Mouse (Mus musculus): Measurements from ENCODE around the gene Dcaf15. TPM values are rescaled to one million over a fixed set of nuclear protein-coding genes. Genes with fewer than 3 reads are reported as not detected.

The Dcaf15 gene
- polyA plus RNA-seq (2012; ENCODE audit: insufficient read depth, low replicate concordance): 28.7 and 79.3 TPM in 2 replicates

DNA sequence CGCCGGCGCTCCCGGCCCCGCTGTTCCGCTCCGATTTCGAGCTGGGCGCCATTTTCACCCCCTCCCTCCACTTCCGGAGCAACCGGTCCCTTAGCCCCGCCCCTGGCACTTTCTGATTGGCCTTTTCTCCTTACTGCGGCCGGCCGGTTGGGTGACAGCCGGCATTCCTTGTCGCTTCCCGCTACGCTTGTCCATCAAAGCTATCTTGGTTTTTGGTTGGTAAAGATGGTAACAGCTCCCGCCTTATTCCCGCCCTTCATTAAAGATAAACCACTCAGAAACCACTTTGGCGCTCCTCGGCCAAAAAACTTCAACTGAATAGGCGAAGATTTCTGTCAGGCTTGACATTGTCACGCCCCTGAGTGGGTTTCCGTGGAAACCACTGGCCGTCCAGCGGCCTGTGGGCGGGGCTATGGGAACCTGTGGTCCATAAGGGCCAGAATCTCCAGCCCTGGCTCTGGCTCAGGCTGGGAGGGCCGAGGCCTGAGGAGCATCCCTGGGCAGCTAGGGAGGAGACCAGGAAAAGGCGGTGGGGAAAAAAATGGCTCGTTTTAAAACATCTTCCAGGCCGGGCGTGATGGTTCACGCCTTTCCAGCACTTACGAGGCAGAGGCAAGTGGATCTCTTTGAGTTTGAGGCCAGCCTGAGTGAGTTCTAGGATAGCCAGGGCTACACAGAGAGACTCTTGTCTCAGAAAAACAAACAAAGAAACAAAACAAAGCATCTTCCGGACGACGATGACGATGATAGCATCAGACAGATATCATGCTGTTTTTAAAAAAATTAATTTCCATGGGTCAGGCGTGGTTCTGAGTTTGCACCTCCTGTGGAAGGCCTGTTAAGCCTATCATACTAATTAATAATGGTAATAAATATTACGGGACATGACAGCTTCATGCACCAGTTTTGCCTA is at the start of gene Dcaf15:
Gene Dcaf15 (minus strand): TSS at position 72 of the 913 bp plus-strand sequence.
- Histone ChIP-seq H3K4me3 (replicated peaks) (peak within 1 kb of the TSS; percentile 96), H3K36me3 (replicated peaks; ENCODE audit: low read length) (peaks cover 29% of the 10 kb centered on the region), H3K27me3 (replicated peaks) (no peaks in the 10 kb centered on the region), H3K4me1 (peaks cover 47% of the 10 kb centered on the region), H3K9me3 (peaks cover 3% of the 10 kb centered on the region; the same call in 1 of the 2 replicates)
- no peak for TF ChIP-seq FLI1 (IDR thresholded peaks at IDR 0.05; ENCODE audit: low read length)
- TF ChIP-seq GATA1 (IDR thresholded peaks at IDR 0.05; ENCODE audit: borderline replicate concordance, low read length): no peak

DNA sequence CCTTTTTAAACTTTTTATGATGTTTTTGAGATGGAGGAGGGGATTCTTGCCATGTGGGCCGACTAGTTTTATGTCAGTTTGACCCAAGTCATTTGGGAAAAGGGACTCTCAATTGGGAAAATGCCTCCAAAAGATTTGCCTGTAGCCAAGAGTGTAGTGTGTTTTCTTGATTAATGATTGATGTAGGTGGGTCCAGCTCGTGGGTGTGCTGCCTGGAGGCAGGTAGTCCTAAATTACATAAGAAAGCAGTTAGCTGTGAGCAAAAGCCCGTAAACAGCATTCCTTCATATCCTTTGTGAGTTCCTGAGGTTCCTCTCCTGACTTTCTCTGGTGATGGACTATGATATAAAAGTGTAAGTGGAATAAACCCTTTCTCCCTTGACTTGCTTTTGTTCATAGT is 44.6 kb upstream of the Dcaf15 start:
- Histone ChIP-seq H3K27me3 (replicated peaks) (no peaks in the 10 kb centered on the region), H3K4me1 (peaks cover 58% of the 10 kb centered on the region), H3K4me3 (replicated peaks) (no peak overlapping the region), H3K9me3 (no peaks in the 10 kb centered on the region), H3K36me3 (replicated peaks; ENCODE audit: low read length) (peaks cover 21% of the 10 kb centered on the region)
- TF ChIP-seq FLI1 (IDR thresholded peaks at IDR 0.05; ENCODE audit: low read length) (no peak), GATA1 (IDR thresholded peaks at IDR 0.05; ENCODE audit: borderline replicate concordance, low read length) (no peak)

GRCm38 (mm10) chr8:84148531-84148850 is 43.9 kb upstream of the Dcaf15 start:
- no peaks in the 10 kb centered on the region for H3K9me3 ChIP-seq
- H3K36me3 ChIP-seq (replicated peaks; ENCODE audit: low read length): peaks cover 28% of the 10 kb centered on the region
- H3K4me1 ChIP-seq: peaks cover 58% of the 10 kb centered on the region
- TF ChIP-seq FLI1 (IDR thresholded peaks at IDR 0.05; ENCODE audit: low read length) (no peak), GATA1 (IDR thresholded peaks at IDR 0.05; ENCODE audit: borderline replicate concordance, low read length) (no peak)
- no peaks in the 10 kb centered on the region for H3K27me3 ChIP-seq (replicated peaks)
- H3K4me3 ChIP-seq (replicated peaks): peak overlapping the region; percentile 82

DNA sequence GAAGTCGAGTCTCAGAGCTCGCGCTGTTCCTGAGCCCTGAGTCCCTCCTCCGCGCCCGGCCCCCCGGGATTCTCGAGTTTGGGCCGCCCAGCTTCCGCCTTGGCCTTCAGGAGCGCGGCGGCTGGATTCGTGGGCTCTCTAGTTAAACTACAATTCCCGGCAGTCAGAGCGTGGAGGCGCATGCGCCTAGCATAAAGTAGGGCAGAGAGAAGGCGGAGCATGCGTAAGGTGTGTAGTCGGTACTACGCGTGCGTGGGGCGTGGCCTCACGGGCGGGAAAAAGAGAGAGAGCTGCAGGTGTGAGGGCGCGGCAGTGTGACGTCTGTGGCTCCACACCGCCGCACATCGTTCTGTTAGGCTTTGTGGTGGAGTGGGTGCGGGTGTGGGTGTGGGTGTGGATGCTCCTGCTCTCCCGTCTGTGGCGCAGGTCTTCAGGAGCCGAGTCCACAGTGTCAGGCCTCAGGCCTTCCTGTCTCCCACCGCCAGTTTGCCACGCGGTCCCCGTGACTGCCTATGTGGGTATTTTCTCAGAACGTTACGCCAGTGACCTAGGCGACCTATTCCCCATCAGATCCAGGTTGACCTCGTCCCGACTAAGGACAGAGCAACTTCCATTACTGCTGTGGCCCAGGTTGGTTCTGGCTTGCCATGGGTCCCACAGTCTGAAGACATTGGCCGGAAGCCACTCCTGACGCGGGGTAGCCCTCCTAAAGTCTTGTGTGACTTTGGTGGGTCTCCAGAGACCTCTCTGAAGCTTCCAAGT is 43.4 kb upstream of the Dcaf15 start, which contains the start of the genes Cc2d1a and 4930432K21Rik:
Gene Cc2d1a (minus strand): TSS at position 168 of the 762 bp plus-strand sequence.
Gene 4930432K21Rik (plus strand): TSS at position 257 of the 762 bp plus-strand sequence.
- Histone ChIP-seq H3K9me3 (no peaks in the 10 kb centered on the region), H3K36me3 (replicated peaks; ENCODE audit: low read length) (peaks cover 33% of the 10 kb centered on the region), H3K27me3 (replicated peaks) (no peaks in the 10 kb centered on the region), H3K4me1 (peaks cover 56% of the 10 kb centered on the region), H3K4me3 (replicated peaks) (peak within 1 kb of the TSS; percentile 94)
- TF ChIP-seq FLI1 (IDR thresholded peaks at IDR 0.05; ENCODE audit: low read length) (no peak), GATA1 (IDR thresholded peaks at IDR 0.05; ENCODE audit: borderline replicate concordance, low read length) (no peak)

DNA sequence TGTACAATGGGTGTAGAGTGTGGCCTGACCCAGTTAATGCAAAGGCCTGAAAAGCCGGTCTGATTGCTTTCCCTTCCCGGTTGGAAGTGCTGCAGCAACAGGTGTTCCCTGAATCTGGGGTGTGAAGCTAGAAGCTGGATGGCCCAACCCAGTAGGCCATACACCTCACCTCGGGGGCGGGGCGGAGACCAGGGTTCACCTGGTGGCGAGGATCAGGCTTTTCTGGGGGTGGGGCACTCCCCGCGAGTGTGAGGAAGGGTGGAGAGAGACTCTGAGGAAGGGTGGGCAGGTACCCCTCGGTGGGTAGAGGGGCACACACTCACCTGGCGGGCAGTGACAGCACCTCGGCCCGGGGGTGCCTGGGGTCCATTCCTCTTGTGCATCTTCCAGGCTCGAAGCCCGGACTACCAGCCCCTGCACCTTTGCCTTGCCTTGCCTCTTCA is 42.8 kb upstream of the Dcaf15 start:
- H3K27me3 ChIP-seq (replicated peaks): no peaks in the 10 kb centered on the region
- H3K36me3 ChIP-seq (replicated peaks; ENCODE audit: low read length): peaks cover 39% of the 10 kb centered on the region
- H3K4me3 ChIP-seq (replicated peaks): peak overlapping the region; percentile 94
- H3K4me1 ChIP-seq: peaks cover 53% of the 10 kb centered on the region
- TF ChIP-seq GATA1 (IDR thresholded peaks at IDR 0.05; ENCODE audit: borderline replicate concordance, low read length) (no peak), FLI1 (IDR thresholded peaks at IDR 0.05; ENCODE audit: low read length) (no peak)
- no peaks in the 10 kb centered on the region for H3K9me3 ChIP-seq

DNA sequence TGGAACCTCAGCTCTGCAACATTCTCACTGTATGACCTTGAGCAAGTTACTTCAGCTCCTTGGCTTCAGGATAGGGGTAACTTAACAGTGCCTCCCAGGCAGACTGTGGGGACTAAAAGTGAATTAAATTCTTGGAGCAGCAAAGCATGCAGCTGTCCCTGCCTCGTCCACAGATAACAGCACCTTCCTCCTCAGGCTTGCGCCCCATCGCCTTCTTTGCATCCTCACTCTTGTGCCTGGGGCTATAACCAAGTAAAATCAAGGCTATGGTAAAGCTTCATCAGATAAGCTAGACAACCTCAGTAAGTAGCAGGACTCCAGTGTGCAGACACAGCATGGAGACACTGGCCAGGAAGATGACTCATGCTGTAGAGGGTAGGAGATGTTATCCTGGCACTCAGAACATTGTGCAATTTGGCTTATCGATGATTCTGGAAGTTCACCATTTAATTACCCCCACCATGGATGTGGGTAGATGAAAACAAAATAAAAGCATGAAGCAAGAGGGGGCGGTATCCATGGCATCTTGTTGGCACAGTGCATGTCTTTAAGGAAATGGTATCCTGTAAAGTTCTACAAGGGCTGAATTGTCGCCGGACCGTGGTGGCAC is 40.2 kb upstream of the Dcaf15 start:
- Histone ChIP-seq H3K27me3 (replicated peaks) (no peaks in the 10 kb centered on the region), H3K9me3 (no peaks in the 10 kb centered on the region)

DNA sequence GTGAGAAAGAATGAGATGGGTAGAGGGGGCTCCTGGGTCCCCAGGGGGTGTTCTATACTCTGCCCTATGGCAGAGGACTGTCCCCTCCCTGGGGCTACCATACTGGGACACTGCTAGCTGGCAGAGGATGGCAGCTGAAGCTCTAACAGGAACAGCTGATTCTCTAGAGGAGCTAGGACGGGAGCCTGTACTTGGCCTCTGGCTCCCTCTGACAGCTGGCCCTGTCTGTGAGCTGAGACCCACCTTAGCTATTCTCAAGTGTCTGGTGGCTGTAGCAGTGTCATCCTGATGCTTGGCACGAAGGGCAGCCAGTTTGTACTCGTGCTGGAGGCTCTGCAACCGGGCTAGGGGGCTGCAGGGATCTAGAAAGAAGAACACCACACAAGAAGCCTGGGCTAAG is 36.3 kb upstream of the Dcaf15 start:
- Histone ChIP-seq H3K9me3 (no peaks in the 10 kb centered on the region), H3K4me3 (replicated peaks) (no peak overlapping the region), H3K4me1 (peaks cover 12% of the 10 kb centered on the region), H3K27me3 (replicated peaks) (no peaks in the 10 kb centered on the region), H3K36me3 (replicated peaks; ENCODE audit: low read length) (peaks cover 97% of the 10 kb centered on the region)
- TF ChIP-seq FLI1 (IDR thresholded peaks at IDR 0.05; ENCODE audit: low read length) (no peak), GATA1 (IDR thresholded peaks at IDR 0.05; ENCODE audit: borderline replicate concordance, low read length) (no peak)

More for the DNA sequence above, 40.2 kb upstream of the Dcaf15 start:
- H3K4me3 ChIP-seq (replicated peaks): no peak overlapping the region
- peaks cover 64% of the 10 kb centered on the region for H3K36me3 ChIP-seq (replicated peaks; ENCODE audit: low read length)
- H3K4me1 ChIP-seq: peaks cover 38% of the 10 kb centered on the region
- TF ChIP-seq FLI1 (IDR thresholded peaks at IDR 0.05; ENCODE audit: low read length) (no peak), GATA1 (IDR thresholded peaks at IDR 0.05; ENCODE audit: borderline replicate concordance, low read length) (no peak)

DNA sequence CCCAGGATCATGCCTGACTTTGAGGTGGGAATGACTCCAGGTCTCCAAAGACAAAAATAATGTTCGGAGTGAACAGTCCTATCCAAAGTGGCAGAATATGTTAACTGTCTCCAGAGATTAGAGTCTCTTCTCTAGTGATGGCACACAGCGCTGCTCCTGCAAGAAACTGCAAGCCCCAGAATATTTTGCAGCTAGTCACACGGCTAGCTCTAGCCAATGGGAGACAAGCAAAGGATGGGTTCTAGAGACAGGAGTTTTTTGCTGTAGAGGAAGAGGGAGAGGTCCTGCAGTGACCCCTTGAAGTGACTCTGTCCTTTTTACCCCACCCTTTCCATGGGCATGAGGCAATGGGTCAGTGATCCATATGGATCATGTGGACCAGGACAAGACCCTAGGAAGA is 33.3 kb upstream of the Dcaf15 start:
- TF ChIP-seq GATA1 (IDR thresholded peaks at IDR 0.05; ENCODE audit: borderline replicate concordance, low read length) (no peak), FLI1 (IDR thresholded peaks at IDR 0.05; ENCODE audit: low read length) (no peak)
- peaks cover 99% of the 10 kb centered on the region for H3K36me3 ChIP-seq (replicated peaks; ENCODE audit: low read length)
- no peaks in the 10 kb centered on the region for H3K4me1 ChIP-seq
- H3K9me3 ChIP-seq: no peaks in the 10 kb centered on the region
- H3K4me3 ChIP-seq (replicated peaks): no peak overlapping the region
- H3K27me3 ChIP-seq (replicated peaks): no peaks in the 10 kb centered on the region

- Histone ChIP-seq H3K36me3 (replicated peaks; ENCODE audit: low read length) (peaks cover 69% of the 10 kb centered on the region), H3K9me3 (no peaks in the 10 kb centered on the region), H3K4me1 (peaks cover 16% of the 10 kb centered on the region), H3K27me3 (replicated peaks) (peaks cover 16% of the 10 kb centered on the region), H3K4me3 (replicated peaks) (no peak overlapping the region)
- TF ChIP-seq FLI1 (IDR thresholded peaks at IDR 0.05; ENCODE audit: low read length) (no peak), GATA1 (IDR thresholded peaks at IDR 0.05; ENCODE audit: borderline replicate concordance, low read length) (no peak)
These were observed 27.7 kb upstream of the Dcaf15 start for GRCm38 (mm10) chr8:84132225-84132624.
